Mouse (Mus musculus) bone marrow macrophage, adult 2 months (primary cell): ENCODE results near the gene Aggf1.

ENCODE experiments used
- CTCF ChIP-seq: IDR thresholded peaks from 2 replicates; pipeline ENCODE4 v1.5.1; 2012; ENCODE audit warnings: low read depth, mild to moderate bottlenecking, low read length, moderate library complexity
- POLR2A ChIP-seq: IDR thresholded peaks from 2 replicates; pipeline ENCODE4 v1.6.1; 2012; ENCODE audit warnings: mild to moderate bottlenecking, low read depth, low read length, borderline replicate concordance

- TF ChIP-seq CTCF: no peak
- TF ChIP-seq POLR2A: no peak
Measured at GRCm38 (mm10) chr13:95306596-95306995, 68.6 kb downstream of the Aggf1 start.
